Mouse (Mus musculus): ENCODE results near the gene Palb2.

DNA sequence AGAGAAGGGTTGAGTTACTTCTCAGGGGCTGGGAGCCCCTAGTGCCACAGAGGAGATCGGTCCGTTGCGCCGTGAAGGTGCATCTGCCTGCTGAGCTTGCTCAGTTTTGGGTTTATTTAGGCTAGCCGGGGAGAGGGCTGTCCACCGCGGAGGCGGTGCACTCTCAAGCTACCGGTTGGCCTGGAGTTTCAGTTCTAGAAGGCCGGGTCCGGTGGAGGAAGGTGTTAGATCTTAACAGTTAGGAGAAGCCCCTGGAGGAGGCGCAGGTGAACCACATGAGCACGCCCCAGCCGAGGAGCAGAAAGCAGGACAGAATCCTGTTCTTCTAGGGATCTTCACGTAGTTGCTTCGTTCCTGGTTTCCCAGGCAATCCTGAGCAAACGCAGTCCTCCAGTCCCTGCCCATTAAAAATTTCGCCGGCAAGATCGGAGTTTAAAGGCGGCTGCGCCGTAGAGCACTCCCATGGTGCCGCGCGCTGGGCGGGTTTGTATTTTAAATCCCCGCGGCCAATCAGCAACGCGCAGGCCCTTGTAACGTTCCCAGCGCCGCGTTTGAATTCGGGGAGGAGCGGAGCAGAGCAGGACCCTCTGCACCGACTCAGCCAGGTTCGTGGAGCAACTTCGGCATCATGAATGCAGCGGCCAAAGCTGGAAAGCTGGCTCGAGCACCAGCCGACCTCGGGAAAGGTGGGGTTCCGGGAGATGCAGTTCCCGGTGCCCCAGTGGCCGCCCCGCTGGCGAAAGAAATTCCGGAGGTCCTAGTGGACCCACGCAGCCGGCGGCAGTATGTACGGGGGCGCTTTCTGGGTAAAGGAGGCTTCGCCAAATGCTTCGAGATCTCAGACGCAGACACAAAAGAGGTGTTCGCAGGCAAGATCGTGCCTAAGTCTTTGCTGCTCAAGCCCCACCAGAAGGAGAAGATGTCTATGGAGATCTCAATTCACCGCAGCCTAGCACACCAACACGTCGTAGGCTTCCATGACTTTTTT, 26.4 kb upstream of the Palb2 start, which contains the start of gene Plk1:
- no peak for TF ChIP-seq CTCF (IDR thresholded peaks at IDR 0.05; ENCODE audit: control insufficient read depth, insufficient read depth, low read length)
- TF ChIP-seq POLR2A (IDR thresholded peaks at IDR 0.05; ENCODE audit: borderline replicate concordance, control insufficient read depth, low read depth, low read length), result peak; percentile 83; the same call in 1 of the 2 replicates
